Mouse (Mus musculus): ENCODE measurements at regions not wholly inside any gene's neighbourhood (a gene's known extent, or its start where the extent isn't known, plus 50 kb on each side); places are given as distances from the start of the nearest gene placed in this dataset.

- TF ChIP-seq CTCF (IDR thresholded peaks at IDR 0.05 in 2 of 3, conservative IDR thresholded peaks at IDR 0.05 in 1 of 3; ENCODE audit: control insufficient read depth in 1 of 3, insufficient read depth in 1 of 3, low read depth in 2 of 3, low read length in 3 of 3, poor library complexity in 1 of 3, severe bottlenecking in 1 of 3) (no peak), POLR2A (IDR thresholded peaks at IDR 0.05; ENCODE audit: control insufficient read depth in 1 of 2, insufficient read depth in 1 of 2, low read depth in 1 of 2, low read length in 2 of 2, poor library complexity in 1 of 2) (no peak), NELFE (IDR thresholded peaks at IDR 0.05; ENCODE audit: low read depth, low read length) (no peak), MYB (IDR thresholded peaks at IDR 0.05; ENCODE audit: low read depth, low read length) (no peak), SIN3A (IDR thresholded peaks at IDR 0.05; ENCODE audit: low read length) (no peak), CHD2 (IDR thresholded peaks at IDR 0.05; ENCODE audit: low read length) (no peak)
These were observed 442.4 kb downstream of the Bmp2 start for GRCm38 (mm10) chr2:133994337-133994736.

All from MEL (cell line).